Mouse (Mus musculus) activated CD4-positive, CD25-positive, alpha-beta regulatory T cell, adult 4 months (primary cell): Measurements from ENCODE around the gene Pla2g5. TPM values are rescaled to one million over a fixed set of nuclear protein-coding genes. Genes with fewer than 3 reads are reported as not detected.
"Not testable (repeated sequence)": the region's sequence is repeated elsewhere in the genome, so short reads cannot be mapped to it uniquely, and the experiment has no call there.

Source experiments
- ATAC-seq: one replicate; pipeline ENCODE4 v1.8.0; 2017
- polyA plus RNA-seq, 2 experiments: library from polyadenylated mRNA; unstranded; fragments of 100-300 nt; shearing (Covaris generic); gene quantifications; one replicate each; pipeline ENCODE4 v1.2.1; 2017

Gene Pla2g5
- polyA plus RNA-seq, 2 experiments from 2014 or later = not detected

DNA sequence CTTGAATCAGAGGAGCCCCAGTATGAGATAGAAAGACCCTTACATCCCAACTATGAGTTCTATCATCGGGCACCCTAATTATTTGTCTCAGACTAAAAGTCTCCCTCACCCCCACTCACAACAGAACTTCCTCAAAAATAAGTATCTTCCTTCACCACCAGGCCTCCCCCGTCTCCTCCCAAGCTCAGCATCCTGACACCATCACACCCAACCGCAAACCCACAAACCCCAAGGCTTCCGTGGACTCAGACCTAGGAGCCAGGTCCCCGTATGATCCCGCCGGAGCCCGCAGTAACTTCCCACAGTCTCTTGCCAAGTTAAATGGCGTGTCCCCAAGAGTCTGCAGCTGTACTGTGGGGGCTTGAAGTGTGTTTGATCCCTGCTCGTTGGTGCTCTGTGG lies 5.7 kb downstream of the Pla2g5 start:
- ATAC-seq = no peak

DNA sequence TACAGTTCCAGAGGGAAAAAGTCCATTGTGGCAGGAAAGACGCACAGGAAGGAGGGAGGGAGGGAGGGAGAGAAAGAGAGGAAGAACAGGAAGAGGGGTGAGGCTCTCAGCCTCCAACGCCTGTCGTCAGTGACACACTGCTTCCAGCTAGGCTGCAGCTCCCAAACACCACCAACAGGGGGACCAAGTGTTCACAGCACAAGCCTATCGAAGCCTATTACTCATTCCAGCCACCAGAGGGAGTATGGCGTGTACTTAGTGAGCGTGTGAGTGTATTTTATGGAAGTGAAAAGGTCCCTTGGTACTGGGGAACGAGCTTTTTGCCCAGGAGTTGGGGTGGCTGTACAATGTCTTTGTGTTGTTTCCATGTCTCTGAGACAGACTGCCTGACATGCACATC lies 6.8 kb downstream of the Pla2g5 start:
- no peak for ATAC-seq

DNA sequence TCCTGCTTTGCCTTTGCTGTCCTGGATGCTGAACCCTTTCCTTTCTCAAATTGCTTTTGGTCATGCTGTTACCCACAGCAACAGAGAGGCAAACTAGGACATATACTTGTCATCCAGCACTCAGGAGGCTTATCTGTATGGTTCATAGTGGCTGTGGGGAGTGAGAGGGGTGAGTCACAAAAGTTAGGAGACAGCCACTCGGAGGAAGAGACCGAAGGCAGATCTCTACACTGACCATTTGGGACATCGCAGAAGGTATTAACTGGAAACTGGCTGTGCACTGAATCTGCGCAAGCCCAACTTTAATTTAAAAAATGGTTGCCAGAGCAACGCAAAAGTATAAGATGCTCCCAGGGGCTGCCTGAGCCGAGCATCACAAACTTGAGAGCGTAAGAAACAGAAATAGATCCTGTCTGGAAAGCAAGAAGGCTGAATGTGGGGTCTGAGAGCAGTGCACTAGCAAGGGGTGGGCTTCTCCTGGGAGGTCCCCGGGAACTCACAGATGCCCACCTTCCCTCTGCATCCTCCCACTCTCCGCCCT lies 8.1 kb downstream of the Pla2g5 start:
- no peak for ATAC-seq

DNA sequence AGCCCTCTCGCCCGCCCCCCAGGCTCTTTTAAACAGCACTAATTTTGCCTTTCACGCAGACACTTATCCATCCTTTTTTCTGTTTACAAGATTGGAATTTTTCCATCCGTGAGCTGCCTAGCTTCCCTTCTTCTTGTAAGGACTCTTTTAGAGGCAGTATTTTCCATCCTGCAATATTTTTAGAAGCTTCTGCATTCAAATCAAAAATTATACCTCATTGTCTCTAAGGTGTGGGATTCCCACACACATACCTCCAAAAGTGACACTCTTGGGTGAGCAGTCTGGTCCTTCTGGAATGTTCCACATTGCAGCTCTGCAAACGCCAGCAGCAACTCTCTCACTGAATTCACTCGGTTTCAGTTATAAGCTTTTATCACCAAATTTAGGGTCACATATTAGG lies 10.3 kb downstream of the Pla2g5 start:
- no peak for ATAC-seq

DNA sequence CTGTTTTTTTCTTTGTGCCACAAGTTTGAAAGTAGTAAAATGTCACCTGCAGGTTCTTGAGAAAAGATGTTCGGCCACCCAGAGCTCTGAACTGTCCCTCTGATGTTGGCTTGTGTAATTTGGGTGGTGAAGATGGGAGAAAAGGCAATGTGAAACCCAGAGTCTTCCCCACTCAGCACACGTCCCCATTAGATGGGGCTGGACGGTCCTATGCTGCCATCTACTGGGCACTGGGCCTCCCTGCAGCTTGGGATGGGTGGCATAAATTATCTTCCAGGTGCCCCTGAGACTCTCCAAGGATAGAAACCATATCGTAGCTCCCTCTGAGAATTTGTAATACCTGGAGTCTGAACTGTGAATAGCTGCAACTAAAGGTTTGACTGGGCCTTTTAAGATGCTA lies 11.8 kb downstream of the Pla2g5 start:
- no peak for ATAC-seq

DNA sequence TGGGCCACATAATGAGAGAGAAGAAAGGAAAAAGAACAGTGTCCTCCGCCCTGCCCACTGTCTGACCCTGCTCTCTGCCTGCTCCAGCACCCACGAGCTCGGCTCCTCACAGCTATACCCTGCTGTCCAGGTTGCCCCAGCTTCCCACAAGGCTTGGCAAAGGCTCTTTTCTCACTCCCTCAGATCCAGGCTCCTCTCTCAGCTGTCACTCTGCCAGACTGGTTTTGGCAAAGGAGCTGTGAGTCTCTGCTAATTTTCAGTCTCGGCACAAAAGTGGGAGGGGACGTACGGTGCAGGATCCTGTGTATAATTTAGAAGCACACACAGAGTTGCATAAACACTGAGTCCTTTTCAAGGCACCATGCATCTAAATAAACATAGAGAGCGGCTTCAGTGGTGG lies 21.9 kb downstream of the Pla2g5 start:
- no peak for ATAC-seq

DNA sequence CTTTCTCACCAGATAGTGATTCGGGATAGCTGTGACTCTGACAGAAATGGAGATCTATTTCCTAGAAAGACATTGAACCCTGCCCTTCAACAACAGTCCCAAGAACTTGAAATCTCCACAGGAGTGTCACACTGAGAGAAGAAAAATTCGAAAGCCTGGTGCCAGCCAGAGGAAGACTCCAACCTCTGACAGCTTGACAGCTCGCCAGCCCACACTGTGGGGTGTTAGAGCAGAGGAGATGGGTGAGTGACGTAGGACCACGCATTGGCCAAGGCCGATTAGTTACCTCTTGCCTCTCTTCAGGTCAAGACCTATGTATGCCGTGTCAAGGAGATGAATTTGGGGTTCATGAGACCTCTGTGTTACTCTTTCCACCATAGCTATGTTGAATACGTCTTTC lies 22.6 kb downstream of the Pla2g5 start:
- ATAC-seq = no peak

DNA sequence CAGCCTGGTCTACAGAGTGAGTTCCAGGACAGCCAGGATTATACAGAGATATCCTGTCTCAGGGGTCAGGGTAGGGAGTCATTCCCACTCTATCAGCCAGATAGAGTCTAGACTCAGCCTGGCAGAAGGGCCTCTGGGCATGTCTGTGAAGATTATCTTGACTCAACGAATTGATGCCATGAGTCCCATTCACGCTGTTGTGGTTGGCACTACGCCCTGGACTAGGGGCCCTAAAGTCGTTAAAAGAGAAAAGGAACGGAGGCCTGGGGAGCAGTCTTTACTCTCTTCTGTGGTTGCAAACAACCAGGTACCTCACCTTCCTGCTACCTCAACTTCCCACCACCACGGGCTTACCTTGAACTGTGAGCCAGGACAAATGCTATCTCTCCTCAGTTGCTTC lies 23.5 kb downstream of the Pla2g5 start:
- ATAC-seq = no peak

DNA sequence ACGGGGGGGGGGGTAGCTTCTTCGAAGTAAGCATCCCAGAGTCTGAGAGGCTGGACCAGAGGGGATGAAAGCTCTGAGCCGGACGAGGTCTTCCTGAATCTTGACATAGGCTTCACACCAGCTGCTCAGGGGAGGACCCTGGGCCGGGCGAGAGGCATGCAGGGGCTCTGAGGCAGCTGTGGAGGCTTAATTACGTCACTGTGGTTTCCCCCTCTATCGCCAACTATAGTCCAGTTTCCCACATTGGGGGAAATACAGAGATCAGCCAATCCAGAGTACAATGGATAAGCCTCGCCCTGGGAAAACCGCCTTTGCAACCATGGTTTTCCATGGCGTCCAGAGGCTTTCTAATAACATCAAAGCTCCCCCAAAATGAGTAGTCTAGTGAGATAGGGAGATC lies 36.1 kb downstream of the Pla2g5 start:
- no peak for ATAC-seq

DNA sequence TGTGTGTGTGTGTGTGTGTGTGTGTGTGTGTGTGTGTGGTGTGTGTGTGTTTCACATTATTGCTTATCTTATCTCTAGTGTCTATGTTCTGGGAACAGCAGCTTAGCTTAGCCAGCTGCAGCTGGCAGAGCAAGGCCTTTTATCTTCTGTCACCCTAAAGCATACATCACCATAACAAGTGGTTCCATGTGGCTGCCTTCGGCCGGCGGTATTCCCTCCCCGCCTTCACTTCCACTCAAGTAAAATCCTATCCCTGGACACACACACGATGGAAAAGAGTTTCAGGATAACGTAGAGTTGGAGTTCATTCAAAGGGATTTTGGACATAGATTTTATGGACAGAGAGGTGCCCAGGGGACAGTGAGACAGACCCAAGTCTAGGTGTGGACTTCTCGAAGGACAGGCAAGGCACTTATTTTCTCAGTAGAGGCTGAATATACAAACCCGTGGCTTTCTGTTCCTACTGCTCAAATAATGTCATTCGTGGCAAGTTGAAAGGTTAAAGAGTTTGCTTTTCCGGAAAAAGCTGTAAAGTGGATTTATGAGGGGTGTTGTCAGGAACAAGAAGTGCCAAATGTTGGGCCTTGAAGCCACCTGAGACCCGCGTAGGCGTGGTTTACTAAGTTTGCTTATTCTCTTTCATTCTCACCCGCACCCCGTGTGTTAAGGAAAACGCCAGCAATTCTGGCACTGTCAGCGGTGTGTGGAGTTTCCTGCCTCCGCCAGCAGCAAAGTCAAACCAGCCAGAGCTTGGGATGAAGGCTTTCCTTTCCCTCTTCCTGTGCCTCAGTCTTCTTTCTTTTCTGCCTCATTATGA lies 37.3 kb downstream of the Pla2g5 start:
- ATAC-seq = no peak

DNA sequence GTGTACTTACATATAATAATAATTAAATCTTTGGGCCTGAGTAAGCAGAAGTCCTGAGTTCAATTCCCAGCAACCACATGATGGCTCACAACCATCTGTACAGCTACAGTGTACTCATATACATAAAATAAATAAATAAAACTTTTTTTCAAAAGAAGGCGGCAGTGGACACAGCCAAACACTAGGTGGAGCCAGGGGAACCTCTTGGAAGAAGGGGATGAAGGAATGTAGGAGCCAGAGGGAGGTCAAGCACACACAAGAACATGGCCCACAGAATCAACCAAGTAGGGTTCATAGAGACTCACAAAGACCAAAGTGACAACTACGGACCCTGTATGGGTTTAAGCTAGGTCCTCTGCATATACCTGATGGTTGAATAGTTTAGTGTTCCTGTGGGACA lies 38.6 kb downstream of the Pla2g5 start:
- no peak for ATAC-seq

DNA sequence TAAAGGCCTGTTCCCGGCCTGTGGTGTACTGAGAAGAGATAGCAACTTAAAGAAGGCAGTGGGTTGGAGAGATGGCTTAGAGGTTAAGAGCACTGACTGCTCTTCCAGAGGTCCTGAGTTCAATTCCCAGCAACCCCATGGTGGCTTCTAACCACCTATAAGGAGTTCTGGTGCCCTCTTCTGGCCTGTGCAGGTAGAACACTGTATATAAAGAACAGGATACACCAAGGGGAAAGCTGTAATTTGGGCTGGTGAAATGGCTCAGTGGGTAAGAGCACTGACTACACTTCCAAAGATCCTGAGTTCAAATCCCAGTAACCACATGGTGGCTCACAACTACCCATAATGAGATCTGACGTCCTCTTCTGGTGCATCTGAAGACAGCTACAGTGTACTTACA lies 39.1 kb downstream of the Pla2g5 start:
- ATAC-seq = not testable (repeated sequence)

DNA sequence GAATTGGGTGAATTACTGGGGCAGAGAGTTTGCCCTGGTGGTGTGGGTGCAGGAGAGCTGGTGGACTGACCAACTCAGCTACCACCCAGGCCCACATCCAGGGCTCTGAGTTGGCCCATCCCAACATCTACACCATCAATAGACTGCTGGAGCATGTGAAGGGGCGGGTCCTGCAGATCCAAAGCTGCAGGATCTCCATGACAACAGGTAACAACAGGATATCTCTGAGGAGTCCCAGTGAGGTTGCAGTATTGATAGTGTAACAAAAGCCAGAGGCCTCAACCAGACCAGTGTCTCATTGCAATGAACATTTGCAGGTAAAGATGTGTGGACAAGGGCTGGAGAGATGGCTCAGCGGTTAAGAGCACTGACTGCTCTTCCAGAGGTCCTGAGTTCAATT lies 42.2 kb downstream of the Pla2g5 start:
- ATAC-seq = no peak

DNA sequence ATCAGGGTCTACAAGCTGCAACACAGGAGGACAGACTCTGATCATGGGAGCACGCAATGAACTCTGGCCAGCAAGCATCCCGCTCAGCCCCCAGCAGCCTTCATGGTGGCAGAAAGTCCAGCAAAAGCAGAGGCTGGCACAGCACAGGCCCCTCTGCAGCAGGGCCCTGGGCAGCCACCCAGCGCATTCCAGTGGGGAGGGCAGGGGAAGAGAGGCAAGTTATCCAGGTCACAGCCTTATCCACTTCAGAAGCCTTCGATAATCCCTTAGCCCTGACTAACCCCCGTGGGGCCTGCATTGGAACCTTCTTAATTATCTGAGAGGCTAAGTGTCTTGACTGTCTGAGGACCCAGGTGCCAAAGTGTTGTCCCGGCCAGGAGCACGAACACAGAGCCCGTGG lies 44.2 kb downstream of the Pla2g5 start:
- ATAC-seq = no peak

DNA sequence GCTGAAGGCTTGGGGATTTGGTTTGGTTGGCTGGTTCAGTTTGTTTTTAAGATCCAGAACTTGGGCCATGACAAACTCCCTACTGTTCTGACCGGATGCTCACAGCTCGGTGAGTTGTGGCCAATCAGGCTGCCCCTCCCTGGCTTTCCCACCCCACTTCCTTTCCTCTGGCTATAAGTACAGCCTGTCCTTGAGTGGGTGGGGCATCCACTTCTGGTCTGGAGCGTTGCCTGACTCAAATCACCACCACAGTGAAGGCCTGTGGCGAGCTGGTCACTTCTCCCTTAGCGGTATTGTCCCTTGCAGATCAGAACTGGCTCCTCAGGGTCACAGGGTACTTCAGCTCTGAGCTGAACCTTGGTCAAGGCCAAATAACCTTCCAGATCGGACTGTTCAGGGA lies 45.5 kb downstream of the Pla2g5 start:
- no peak for ATAC-seq

DNA sequence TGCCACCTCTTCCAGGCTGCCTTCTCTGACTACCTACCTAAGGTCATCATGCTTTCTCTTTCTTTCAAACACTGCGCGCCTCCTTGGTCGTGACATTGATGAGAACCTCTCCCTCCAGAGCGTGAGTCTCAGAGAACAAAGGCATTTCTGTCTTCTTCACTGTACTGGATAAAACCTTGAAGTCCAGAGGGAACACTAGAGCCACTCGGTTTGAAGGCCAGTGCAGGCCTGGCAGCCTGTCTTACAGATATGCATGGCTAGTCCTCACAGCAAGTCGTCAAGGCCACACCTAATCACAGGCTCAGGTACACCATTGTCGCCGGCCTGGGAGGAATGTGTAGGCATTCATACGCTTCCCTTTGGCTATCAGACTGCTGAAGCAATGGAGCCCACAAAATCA lies 47.1 kb downstream of the Pla2g5 start:
- no peak for ATAC-seq

DNA sequence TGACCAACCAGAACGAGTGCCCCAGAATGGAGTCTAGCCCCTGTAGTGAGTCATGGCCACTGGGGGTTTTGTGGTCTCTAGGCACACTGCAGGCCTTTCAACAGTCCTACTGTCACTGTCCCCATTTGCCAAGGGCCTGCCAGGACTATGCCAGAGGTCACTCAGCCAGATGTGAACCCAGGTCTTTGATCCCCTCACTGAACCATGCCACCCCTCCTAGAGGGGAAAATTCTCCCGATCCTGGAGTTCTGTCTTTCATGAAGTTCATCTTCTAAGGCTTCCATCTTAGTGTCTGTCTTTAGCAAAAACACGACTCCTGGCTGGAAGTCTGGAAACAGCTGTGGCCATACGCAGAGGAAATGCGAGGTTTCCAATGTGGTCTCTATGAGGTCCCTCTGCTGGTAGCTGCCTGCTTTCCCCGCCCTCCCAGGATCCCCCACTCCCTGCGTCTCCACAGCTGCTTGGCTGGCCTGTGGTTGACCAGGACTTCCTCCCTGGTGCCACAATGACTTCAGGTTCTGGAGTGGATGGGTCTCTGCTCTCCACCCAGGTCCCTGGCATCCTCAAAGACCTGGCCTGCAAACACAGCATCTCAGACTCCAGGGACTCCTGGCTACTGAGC lies 56.3 kb downstream of the Pla2g5 start:
- no peak for ATAC-seq

DNA sequence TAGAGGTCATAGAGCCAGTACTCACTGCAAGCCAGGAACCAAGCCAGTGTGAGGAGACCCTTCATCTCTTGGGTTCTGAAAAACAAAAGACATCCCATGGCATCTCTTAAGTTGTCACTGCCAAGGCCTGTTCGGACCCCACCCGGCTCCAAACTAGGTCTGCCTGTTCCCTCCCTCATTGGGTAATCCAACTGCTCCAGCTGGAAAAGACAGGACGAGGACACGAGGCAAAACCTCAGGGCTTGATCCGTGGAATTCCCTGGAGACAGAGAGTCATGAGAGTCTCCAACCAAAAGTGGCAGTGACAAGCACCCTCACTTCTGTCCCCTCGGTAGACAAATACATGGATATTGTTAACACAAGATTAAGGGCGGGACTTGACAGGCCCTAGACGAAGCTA lies 57.1 kb downstream of the Pla2g5 start:
- ATAC-seq = no peak

DNA sequence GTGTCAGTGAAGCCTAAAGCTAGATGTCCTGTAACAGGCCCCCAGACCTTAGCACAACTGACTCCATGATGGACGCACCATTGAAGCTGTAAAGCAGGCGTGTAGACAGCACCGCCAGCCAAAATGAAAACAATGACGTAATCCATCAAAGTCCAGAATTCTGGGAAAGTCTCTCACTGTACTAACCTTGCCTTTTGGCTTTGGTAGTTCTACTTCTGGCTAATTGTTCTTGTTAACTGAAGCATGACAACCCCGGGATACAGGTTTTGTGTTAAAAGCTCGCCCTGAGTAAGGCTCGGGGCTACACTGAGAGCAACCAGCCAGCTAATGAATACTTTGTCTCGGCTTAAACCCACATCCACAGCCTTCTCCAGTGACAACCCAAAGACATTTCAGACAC lies 58.0 kb downstream of the Pla2g5 start:
- ATAC-seq = no peak

DNA sequence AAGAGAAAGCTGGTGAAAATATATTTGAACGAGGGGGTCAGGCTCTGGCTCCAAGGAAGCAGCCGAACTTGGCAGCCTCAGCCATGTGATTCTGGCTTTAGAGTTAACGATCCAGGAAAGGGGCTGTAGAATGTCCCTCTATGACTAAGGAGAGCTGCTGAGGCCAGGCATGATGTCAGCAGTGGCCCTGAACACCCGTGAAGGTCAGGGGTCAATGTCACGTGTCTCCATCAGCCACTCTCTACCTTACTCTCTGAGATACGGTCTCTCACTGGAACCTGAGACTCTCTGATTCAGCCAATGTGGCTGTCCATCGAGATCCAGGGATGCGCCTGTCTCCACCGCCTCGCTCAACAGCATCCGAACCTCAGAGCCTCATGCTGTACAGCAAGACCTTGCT lies 60.4 kb downstream of the Pla2g5 start:
- no peak for ATAC-seq

DNA sequence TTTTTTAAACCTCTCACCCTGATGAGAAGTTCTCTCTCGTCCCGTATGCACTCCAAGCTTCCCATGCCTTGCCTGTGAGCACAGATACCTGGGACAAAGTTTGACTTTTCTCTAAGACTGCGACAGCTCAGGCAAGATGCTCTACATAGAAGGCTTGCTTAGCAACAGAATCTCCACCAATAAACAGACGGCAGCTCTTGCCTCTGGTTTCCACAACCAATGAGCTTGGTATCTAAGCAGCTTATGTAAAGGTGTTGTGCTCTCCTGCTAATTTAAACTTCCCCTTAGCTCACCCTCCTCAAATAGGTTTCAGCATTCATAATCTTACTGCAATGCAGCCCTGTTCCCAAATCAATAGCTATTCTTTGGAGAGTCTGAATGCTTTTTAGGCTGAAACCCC lies 61.7 kb downstream of the Pla2g5 start:
- ATAC-seq = no peak

DNA sequence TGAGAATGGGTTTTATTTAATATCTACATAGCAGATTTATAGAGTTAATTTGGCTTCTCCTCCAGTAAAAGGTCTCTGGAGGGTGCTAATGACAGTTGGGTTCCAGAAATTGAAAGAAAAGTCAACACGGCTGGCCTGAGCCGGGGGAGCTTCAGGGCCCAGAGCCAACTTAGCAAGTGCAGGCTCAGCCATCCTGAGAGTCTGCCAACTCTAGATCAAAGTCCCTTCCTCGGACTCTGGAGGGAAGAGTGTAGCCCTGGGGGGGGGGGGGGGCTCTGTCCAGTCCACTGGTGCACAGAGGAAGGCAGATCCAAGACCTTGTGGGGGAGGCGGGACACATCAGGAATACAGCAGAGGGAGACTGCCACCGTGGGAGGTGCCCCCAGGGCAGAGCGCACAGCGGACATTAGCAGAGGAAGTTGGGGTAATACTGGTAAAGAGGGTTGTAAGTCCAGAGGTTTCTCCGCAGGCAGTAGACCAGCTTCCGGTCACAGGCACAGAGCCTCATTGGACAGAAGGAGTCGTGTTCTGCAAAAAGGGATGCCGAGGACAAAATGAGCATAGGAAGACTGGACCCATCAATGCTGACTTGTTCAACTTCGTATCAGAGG lies 63.0 kb downstream of the Pla2g5 start:
- ATAC-seq = no peak

DNA sequence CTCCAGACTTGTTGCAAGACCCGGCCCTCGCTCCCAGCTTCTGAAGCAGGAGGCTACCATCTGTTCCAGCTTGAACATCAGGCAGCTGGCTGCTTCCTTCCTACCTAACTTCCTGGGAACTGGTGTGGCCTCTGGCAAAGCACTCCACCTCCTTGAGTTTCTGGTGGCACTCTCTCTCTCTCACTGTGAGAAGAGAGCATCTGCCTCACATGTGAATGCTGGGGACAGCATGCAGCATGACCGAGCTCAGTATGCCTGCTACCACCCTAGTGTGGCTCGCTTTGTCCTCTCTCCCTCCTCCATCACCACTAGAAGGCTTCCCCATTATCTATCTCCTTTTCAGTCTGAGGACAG lies 66.1 kb downstream of the Pla2g5 start:
- no peak for ATAC-seq
